Mouse (Mus musculus) heart, embryonic 13.5 days (tissue): Measurements from ENCODE around the gene Filip1. TPM values are rescaled to one million over a fixed set of nuclear protein-coding genes. Genes with fewer than 3 reads are reported as not detected.
"Not testable (repeated sequence)": the region's sequence is repeated elsewhere in the genome, so short reads cannot be mapped to it uniquely, and the experiment has no call there.

Experiments
- ATAC-seq: fragments of 200-750 bp; cut with Nextera tagmentation; 2 replicates; pipeline ENCODE4 v1.8.0; 2017; ENCODE audit warnings: moderate TSS enrichment; ENCODE audit not compliant: insufficient number of reproducible peaks, low FRiP score, low TSS enrichment; ENCODE audit errors: extremely low read depth
- H3K27ac ChIP-seq: fragments of 300-500 bp; sonication (generic); replicated peaks from 2 replicates; pipeline ENCODE4 v1.5.1; 2015; ENCODE audit warnings: moderate library complexity, mild to moderate bottlenecking, inconsistent platforms
- H3K27me3 ChIP-seq: fragments of 300-500 bp; sonication (generic); replicated peaks from 2 replicates; pipeline ENCODE4 v1.6.1; 2015; ENCODE audit warnings: mild to moderate bottlenecking, inconsistent platforms
- H3K36me3 ChIP-seq: fragments of 300-500 bp; sonication (generic); 2 replicates; pipeline ENCODE4 v1.6.1; 2015; ENCODE audit warnings: mild to moderate bottlenecking, inconsistent platforms
- H3K4me1 ChIP-seq: fragments of 300-500 bp; sonication (generic); 2 replicates; pipeline ENCODE4 v1.6.1; 2015; ENCODE audit warnings: inconsistent platforms
- H3K4me2 ChIP-seq: fragments of 300-500 bp; sonication (generic); 2 replicates; pipeline ENCODE4 v1.6.1; 2015; ENCODE audit warnings: inconsistent platforms, mild to moderate bottlenecking, moderate library complexity
- H3K4me3 ChIP-seq: fragments of 300-500 bp; sonication (generic); 2 replicates; pipeline ENCODE4 v1.5.1; 2015; ENCODE audit warnings: moderate library complexity, mild to moderate bottlenecking, inconsistent platforms
- H3K9ac ChIP-seq: fragments of 300-500 bp; sonication (generic); 2 replicates; pipeline ENCODE4 v1.6.1; 2015; ENCODE audit warnings: inconsistent platforms, mild to moderate bottlenecking, moderate library complexity
- H3K9me3 ChIP-seq: fragments of 300-500 bp; sonication (generic); 2 replicates; pipeline ENCODE4 v1.6.1; 2016; ENCODE audit warnings: inconsistent platforms
- WGBS: fragments of 180-500 bp; shearing (Covaris S2); methylation state at CpG from one replicate; pipeline ENCODE4 v1.1.7; 2015; ENCODE audit warnings: mixed read lengths; 5-methylcytosine and 5-hydroxymethylcytosine counted together
- polyA plus RNA-seq: library from polyadenylated mRNA; unstranded; fragments of >200 nt; fragmentation: Nextera tagmentation; extraction: Ambion mirVana; gene quantifications from 2 replicates; pipeline ENCODE4 v1.2.1, GENCODE M21; 2015

Gene Filip1
- 24.5 and 27.3 TPM in 2 replicates for polyA plus RNA-seq

DNA sequence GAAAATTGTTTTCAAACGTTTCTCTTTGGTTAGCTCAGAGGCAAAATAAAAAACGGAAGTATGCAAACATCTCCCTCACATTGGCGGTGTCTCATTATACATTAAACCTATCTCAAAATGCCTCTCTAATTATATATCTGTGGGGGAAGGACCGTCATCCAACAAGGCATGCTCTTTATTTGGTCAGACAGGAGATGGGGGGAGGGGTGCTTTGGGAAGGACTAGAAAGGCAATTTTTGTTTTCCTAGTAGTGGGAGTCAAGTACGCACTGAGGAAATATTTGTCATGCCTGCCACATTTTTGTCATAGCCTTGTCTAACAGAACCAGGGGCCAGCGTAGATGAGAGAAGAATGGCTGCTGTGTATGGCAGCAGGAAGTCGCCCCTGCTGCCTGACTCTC lies at the start of gene Filip1:
Gene Filip1, minus strand, starts transcription at position 101 of the 400 bp plus-strand sequence.
- Histone ChIP-seq H3K27me3 (no peaks in the 10 kb centered on the region), H3K9ac (no peak within 1 kb of the TSS), H3K36me3 (no peaks in the 10 kb centered on the region), H3K9me3 (no peaks in the 10 kb centered on the region), H3K4me1 (no peaks in the 10 kb centered on the region), H3K4me2 (no peak within 1 kb of the TSS), H3K27ac (no peak within 1 kb of the TSS), H3K4me3 (no peak within 1 kb of the TSS)
- no peak for ATAC-seq
- 52% methylated on average over 7 of the region's 7 CpGs for WGBS

DNA sequence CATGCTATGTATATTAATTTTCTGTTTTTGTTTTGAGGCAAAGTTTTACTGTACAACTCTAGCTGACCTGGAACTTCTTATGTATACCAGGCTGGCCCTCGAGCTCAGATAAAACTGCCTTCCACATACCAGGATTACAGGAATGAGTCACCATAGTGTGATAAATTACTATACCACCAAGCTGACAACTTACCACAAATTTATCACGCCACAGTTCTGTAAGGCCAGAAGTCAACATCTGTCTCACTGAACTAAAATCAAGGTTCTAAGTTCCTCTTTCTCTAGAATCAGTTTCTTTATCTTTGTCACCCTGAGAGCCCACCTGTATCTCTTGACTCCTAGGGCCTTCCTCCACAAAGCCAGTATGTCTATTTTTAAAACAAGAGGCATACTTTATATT lies 45.0 kb upstream of the Filip1 start:
- no peak overlapping the region for H3K4me3 ChIP-seq
- H3K27me3 ChIP-seq = no peaks in the 10 kb centered on the region
- H3K9me3 ChIP-seq = 0 out of 2 replicates have a peak, but pooled peaks cover 14% of the 10 kb centered on the region
- WGBS = 51% methylated on average over 2 of the region's 2 CpGs
- no peaks in the 10 kb centered on the region for H3K4me1 ChIP-seq
- ATAC-seq = no peak
- no peaks in the 10 kb centered on the region for H3K36me3 ChIP-seq
- H3K4me2 ChIP-seq = no peak overlapping the region
- no peak overlapping the region for H3K27ac ChIP-seq
- H3K9ac ChIP-seq = no peak overlapping the region

DNA sequence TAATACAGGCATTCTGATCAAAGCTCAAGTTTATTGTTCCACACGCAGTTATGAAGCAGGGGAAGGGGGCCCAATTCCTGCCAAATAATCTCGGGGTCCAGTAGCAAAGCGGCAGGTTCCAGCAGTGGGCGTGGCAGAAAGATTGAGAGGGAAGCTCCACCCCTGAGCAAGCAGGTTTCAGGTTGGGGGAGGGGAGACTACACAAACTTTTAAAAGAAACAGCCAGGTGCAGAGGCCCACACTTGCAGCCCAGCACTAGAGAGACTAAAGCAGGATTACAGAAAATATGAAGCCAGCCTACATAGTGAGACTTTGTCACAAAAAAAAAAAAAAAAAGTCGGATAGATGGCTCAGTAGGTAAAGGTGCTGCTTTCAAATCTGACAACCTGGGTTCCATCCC lies 40.3 kb upstream of the Filip1 start:
- H3K9ac ChIP-seq = no peak overlapping the region
- no peaks in the 10 kb centered on the region for H3K27me3 ChIP-seq
- H3K4me3 ChIP-seq = no peak overlapping the region
- no peak overlapping the region for H3K27ac ChIP-seq
- ATAC-seq = no peak
- H3K4me1 ChIP-seq = no peaks in the 10 kb centered on the region
- H3K4me2 ChIP-seq = no peak overlapping the region
- H3K9me3 ChIP-seq = 0 out of 2 replicates have a peak, but pooled peaks cover 9% of the 10 kb centered on the region
- no peaks in the 10 kb centered on the region for H3K36me3 ChIP-seq
- WGBS = 75% methylated on average over 5 of the region's 5 CpGs

DNA sequence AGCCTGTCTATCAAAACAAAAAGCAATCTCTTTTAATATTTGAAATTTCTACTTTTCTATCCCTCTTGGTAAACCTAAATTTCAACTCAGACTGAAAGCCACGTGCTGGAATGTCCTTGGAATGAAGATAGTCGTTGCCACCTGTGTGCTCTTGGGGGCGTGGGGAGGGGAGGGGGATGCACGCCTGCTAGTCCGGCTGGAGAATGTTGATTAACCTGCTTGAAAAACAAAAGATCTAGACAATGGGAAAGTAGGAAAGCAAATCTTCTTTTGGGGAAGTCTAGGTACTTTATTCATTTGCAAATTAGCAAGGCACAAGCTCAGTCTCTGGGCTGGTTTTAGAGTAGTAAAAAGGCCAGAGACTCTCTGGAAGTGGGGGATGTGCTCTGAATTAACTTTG lies 36.6 kb upstream of the Filip1 start:
- H3K4me1 ChIP-seq, H3K9me3 ChIP-seq, H3K27ac ChIP-seq, H3K36me3 ChIP-seq, H3K4me2 ChIP-seq, H3K4me3 ChIP-seq, ATAC-seq, H3K9ac ChIP-seq, H3K27me3 ChIP-seq: not testable (repeated sequence)
- WGBS = 56% methylated on average over 5 of the region's 5 CpGs

DNA sequence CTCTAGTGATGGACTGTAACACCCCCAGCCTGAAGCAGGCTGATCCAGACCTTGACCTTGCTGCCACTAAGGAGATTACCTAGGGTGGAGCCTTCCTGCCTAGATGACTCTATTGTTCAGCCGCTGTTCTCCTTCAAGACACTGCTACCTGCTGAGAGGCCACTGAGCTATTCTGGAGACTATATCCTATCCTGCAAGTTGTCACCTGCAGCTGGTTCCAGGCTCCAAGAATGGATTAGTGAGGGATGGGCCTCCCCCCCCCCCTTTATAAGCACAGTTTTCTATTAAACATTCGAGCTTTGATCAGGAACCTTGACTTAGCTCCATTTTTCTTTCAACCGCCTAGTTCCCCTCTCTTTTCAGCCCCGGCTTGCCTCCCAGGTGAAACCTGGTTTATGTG lies 31.6 kb upstream of the Filip1 start:
- H3K36me3 ChIP-seq = not testable (repeated sequence)

DNA sequence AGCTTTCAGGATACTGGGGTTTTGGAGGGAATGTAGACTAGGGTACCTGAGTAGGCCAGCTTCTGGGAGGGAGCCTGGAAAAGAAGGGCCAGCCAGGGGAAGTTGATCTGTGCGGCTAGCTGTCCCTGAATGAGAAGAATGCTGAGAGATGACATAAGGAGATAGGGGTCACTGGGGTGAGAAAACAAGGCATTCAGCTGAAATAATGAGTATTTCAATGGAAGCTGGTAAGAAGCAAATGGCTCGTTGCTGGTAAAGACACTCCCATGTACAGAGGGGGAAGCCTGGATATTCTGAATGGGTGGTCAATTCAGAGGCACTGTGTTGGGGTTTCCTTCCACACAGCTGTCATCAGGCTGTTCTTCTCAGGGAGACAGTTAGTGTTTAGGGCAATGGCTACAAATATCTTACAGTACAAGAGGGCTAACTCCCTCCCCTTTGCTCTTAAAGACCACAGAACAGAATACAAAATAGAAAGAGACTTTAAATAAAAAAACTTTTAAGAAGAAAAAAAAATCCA lies 26.7 kb upstream of the Filip1 start:
- Histone ChIP-seq H3K27ac (no peak overlapping the region), H3K27me3 (no peaks in the 10 kb centered on the region), H3K4me2 (no peak overlapping the region), H3K4me1 (peaks cover 17% of the 10 kb centered on the region), H3K9ac (no peak overlapping the region), H3K9me3 (peaks cover 7% of the 10 kb centered on the region; the same call in 1 of the 2 replicates), H3K36me3 (no peaks in the 10 kb centered on the region), H3K4me3 (no peak overlapping the region)
- no peak for ATAC-seq
- 33% methylated on average over 2 of the region's 2 CpGs for WGBS

More for the DNA sequence above, 31.6 kb upstream of the Filip1 start:
- not testable (repeated sequence) for H3K9ac ChIP-seq, H3K4me2 ChIP-seq, H3K4me3 ChIP-seq, ATAC-seq, H3K4me1 ChIP-seq, H3K27me3 ChIP-seq, H3K27ac ChIP-seq, H3K9me3 ChIP-seq
- 73% methylated on average over 4 of the region's 4 CpGs for WGBS

DNA sequence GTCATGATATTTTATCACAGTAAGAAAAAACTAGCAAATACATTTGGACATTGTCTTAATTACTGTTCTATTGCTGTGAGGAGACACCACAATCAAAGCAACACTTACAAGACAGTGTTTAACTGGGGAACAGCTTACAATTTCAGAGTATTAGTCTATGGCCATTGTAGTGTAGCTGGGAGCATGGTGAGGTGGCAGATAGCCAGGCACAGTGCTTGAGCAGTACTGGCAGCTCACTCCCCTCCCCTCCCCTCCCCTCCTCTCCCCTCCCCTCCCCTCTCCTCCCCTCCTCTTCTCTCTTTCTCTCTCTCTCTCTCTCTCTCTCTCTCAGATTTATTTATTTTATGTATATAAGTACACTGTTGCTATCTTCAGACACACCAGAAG lies 25.3 kb upstream of the Filip1 start:
- no peak overlapping the region for H3K9ac ChIP-seq
- no peak for ATAC-seq
- peaks cover 7% of the 10 kb centered on the region; the same call in 1 of the 2 replicates for H3K9me3 ChIP-seq
- no peaks in the 10 kb centered on the region for H3K36me3 ChIP-seq
- H3K27ac ChIP-seq = no peak overlapping the region
- H3K4me1 ChIP-seq = peaks cover 17% of the 10 kb centered on the region
- no peak overlapping the region for H3K4me3 ChIP-seq
- H3K27me3 ChIP-seq = no peaks in the 10 kb centered on the region
- no peak overlapping the region for H3K4me2 ChIP-seq

DNA sequence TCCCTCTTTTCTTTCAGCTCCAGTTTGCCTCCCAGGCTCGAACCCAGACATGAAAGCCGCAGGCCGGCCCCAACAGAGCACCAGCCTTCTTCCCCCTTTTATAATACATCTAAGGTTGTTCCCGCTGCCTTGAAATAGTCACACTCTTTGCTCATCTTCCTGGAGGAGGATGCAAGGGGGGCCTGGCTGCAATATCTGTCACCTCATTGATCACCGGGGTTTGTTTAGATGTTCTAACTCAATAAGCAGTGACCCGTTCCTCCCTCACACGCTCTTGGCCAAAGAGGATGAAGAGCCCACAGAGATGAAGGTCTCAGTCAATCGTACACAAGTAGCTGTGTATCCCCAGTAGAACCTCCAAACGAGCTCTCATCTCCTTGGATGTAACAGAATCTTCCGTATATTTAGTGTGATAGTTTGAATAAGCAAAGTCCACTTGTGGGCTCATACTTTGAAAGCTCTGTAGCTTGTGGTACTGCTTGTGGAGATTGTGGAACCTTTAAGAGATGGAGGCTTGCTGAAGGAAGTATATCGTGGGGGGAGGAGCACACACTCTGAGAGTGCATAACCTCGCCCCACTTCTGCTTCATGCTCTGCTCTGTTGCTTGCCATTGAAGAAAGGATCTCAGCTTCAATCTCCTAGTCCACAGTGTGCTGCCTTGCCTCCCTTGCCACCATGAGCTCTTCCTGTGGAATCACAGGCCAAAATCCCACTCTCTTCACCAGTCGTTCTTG lies 24.8 kb upstream of the Filip1 start:
- H3K4me3 ChIP-seq = no peak overlapping the region
- no peak overlapping the region for H3K9ac ChIP-seq
- no peak overlapping the region for H3K4me2 ChIP-seq
- WGBS = 79% methylated on average over 13 of the region's 13 CpGs
- peaks cover 17% of the 10 kb centered on the region for H3K4me1 ChIP-seq
- no peak for ATAC-seq
- peak overlapping the region; percentile 70 for H3K27ac ChIP-seq
- no peaks in the 10 kb centered on the region for H3K27me3 ChIP-seq
- no peaks in the 10 kb centered on the region for H3K36me3 ChIP-seq
- H3K9me3 ChIP-seq = peaks cover 7% of the 10 kb centered on the region

DNA sequence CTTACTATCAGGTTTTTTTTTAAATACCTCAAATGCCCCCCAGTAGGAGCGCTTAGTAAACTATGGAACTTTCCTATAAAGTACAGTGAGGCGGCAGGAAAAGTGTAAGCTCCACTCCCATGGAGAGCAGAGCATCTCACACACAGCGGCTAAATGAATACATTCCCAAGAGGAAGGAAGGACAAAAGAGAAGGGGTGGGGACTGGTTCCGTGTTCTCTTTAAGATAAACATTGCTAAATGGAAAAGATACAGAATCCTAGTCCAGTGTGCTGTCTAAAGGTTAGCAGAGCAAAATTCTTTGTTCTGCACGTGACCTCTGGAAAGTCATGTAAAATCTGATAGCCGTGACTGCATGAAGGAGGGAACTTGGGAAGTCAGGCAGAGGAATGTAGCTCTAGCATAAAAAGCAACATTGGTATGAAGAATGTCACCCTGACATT lies 13.9 kb upstream of the Filip1 start:
- no peak for ATAC-seq
- no peak overlapping the region for H3K9ac ChIP-seq
- H3K27ac ChIP-seq = peak overlapping the region; percentile 70
- H3K4me1 ChIP-seq = peaks cover 23% of the 10 kb centered on the region
- H3K4me2 ChIP-seq = peak overlapping the region; percentile 34
- H3K27me3 ChIP-seq = no peaks in the 10 kb centered on the region
- H3K9me3 ChIP-seq = no peaks in the 10 kb centered on the region
- no peaks in the 10 kb centered on the region for H3K36me3 ChIP-seq
- WGBS = 35% methylated on average over 6 of the region's 6 CpGs
- H3K4me3 ChIP-seq = no peak overlapping the region

DNA sequence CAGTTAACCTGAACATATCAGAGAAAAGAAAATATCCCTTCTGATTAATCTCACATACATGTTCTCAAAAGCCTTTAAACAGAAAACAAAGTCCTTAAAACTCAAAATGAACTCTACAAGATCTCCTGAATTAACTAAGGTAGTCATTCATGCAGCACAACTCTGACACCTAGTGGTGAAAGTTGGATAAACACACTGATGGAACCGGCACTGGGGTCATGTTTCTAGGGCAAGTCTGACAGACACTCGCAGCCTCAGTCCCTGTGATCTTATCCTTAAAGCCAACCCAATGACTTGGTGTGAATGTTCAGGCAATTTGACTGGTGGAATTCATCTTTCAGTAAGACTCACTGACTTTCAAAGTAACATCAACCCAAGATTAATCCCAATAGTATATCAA lies 13.4 kb upstream of the Filip1 start:
- Histone ChIP-seq H3K27ac (peak overlapping the region; percentile 70), H3K9me3 (no peaks in the 10 kb centered on the region), H3K4me2 (no peak overlapping the region), H3K4me1 (peaks cover 25% of the 10 kb centered on the region), H3K4me3 (no peak overlapping the region), H3K36me3 (no peaks in the 10 kb centered on the region), H3K9ac (no peak overlapping the region), H3K27me3 (no peaks in the 10 kb centered on the region)
- no peak for ATAC-seq
- WGBS = 0% methylated on average over 2 of the region's 2 CpGs

DNA sequence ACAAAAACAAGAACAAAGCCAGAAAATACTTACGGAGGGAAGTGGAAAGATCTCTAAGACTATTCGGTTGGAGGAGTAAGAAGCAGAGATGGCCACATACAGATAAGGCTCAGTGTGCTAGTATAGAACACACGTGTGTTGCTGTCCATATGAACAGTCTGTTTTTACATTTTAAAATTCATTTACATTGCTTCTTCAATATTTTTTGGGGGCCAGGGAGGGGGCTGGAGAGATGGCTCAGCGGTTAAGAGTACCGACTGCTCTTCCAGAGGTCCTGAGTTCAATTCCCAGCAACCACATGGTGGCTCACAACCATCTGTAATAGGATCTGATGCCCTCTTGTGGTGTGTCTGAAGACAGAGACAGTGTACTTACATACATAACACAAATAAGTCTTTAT lies 12.7 kb upstream of the Filip1 start:
- WGBS = 84% methylated on average over 5 of the region's 5 CpGs
- not testable (repeated sequence) for ATAC-seq

DNA sequence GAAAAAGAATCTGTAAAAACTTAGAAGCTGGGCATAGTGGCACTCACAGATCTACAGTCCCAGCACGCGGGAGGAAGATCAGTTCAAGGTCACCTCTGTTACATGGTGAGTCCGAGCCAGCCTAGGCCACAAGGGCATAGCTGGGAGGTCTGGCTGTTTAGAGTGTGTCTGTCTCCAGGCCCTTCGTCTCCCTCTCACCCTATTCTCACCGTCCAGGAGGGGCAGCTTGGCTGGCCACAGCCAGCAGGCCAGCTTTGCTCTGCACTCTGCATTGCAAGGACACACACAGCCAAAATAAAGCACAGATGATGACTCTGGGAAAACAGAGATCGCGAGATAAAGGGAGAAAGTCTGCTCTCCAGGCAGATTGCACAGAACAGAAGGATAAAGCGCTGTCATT lies 10.2 kb upstream of the Filip1 start:
- Histone ChIP-seq H3K9ac (peak overlapping the region; percentile 54; the same call in 1 of the 2 replicates), H3K4me2 (no peak overlapping the region), H3K4me3 (no peak overlapping the region), H3K9me3 (no peaks in the 10 kb centered on the region), H3K36me3 (no peaks in the 10 kb centered on the region), H3K4me1 (peaks cover 25% of the 10 kb centered on the region), H3K27me3 (no peaks in the 10 kb centered on the region), H3K27ac (peak overlapping the region; percentile 79)
- ATAC-seq = no peak
- 49% methylated on average over 8 of the region's 8 CpGs for WGBS

More for the DNA sequence above, 12.7 kb upstream of the Filip1 start:
- H3K4me2 ChIP-seq, H3K27me3 ChIP-seq, H3K9ac ChIP-seq, H3K27ac ChIP-seq, H3K9me3 ChIP-seq, H3K36me3 ChIP-seq, H3K4me3 ChIP-seq: not testable (repeated sequence)
- H3K4me1 ChIP-seq = peaks cover 25% of the 10 kb centered on the region
